Mouse (Mus musculus): ENCODE results near the gene Bri3bp.
A peak's percentile ranks its signal among the peaks of the same experiment; 100 is the strongest.

Gene Bri3bp

GRCm38 (mm10) chr5:125456100-125456499 lies 14.7 kb downstream of the Bri3bp start:
- DNase-seq (ENCODE audit: low spot score), result no peak

DNA sequence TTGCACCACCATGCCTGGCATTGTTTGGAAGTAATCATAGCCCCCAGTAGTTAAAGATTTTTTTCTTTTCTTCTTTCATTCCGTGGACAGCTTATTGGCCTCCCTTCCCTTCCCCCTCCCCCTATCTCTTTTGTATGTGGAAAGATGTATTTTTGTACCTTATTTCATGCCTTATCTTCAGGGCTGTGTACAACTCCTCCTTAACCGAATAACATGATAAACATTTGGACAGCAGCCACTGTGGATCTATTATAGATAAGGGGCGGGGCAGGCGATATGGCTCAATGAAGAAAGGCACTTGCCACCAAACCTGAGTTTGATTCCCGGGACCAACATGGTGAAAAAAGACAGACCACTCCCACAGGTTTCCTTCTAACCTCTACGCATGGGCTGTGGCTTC lies 16.2 kb downstream of the Bri3bp start:
- no peak for DNase-seq (ENCODE audit: low spot score)

DNA sequence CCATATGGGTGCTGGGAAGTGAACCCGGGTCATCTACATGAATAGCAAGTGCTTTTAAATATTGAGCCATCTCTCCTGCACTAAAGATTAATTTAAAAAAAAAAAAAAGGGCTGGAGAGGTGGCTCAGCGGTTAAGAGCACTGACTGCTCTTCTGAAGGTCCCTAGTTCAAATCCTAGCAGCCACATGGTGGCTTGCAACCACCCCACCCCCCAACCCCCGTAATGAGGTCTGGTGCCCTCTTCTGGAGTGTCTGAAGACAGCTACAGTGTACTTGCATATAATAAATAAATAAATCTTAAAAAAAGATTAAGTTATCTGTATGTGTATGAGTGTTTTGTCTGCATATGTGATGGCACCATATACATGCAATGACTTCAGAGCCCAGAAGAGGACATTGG lies 19.2 kb downstream of the Bri3bp start:
- no peak for DNase-seq (ENCODE audit: low spot score)

DNA sequence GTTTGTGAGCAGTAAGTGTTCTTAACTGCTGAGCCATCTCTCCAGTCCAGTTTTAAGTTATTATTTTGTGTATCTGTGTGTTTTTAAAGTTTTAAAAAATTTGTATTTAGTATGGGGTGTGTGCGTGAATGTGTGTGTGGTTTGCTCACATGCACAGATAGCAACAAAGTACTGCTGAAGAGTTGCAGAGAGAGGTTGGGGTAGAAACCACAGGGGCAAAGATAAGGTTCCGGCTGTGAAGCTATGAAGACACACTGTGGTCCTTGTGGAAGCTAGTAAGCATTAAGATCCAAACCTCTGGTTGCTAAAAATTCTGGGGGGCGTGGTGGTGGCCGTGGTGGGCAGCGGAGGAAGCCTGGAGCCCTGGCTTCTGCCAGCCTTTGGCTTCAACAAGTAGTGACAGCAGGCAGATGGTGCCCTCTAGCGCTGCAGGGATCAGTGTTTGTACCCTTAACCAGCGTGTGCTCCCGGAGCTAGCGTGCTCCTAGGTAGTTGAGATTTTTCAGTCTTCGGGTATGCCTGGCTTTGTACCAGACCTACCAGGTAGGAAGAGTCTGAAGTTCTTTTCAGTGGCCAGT lies 20.6 kb downstream of the Bri3bp start:
- DNase-seq (ENCODE audit: low spot score), result peak; percentile 22

DNA sequence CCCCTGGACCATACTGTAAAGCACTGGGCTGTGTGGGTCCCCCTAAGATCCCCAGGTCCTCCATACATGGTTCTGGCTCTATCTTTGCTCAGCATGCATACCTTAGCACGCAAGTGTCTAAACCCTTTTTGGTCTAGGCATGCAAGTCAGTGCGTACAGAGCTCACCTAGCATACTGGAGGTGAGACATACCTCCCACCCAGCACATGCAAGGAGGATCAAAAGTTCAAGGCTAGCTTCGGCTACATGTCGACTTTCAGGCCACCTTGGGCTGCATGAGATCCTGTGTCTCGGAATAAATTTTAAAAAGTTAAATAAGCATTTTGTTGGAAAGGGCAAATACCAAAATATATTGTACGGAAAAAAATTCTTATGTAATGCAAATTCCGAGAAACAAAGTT lies 23.8 kb downstream of the Bri3bp start:
- DNase-seq (ENCODE audit: low spot score), result peak; percentile 10

DNA sequence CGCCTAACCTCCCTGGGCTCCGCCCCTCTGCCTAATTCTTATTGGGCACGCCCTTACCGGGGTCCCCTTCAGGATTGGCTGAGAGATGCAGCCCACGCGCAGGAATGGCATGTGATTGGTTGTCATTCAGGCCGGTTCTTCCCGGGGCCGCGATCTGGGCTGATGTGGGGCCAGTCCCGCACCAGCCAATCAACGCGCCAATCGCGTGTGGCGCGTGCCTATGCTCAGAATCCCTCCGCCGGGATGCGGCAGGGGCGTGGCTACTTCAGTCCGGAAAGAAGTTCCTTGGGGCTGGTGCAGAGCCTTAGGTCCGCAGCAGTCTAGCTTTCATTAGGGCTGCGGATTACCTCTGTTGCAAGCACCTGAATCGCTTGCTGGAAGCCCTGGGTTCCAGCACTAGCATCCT lies 24.3 kb downstream of the Bri3bp start:
- DNase-seq (ENCODE audit: low spot score), result peak; percentile 97

DNA sequence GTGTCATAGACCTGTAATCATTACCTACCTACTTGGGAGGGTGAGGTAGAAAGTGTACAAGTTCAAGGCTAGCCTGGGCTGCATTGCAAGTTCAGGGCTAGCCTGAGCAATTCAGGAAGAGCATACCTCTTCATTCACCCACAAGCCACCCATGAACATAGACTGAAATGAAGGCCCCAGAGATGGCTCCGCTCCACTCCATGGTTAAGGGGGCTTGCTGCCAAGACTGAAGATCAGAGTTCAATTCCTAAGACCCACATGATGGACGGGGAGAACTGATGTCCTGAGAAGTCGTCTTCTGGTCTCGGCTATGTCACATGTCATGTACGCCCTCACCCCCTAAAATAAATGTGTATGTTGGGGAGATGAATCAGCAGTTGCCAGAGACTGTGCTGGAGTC lies 25.1 kb downstream of the Bri3bp start:
- DNase-seq (ENCODE audit: low spot score), result no peak

- DNase-seq (ENCODE audit: low spot score), result peak; percentile 41
Observed at GRCm38 (mm10) chr5:125467261-125467660, 25.9 kb downstream of the Bri3bp start.

DNA sequence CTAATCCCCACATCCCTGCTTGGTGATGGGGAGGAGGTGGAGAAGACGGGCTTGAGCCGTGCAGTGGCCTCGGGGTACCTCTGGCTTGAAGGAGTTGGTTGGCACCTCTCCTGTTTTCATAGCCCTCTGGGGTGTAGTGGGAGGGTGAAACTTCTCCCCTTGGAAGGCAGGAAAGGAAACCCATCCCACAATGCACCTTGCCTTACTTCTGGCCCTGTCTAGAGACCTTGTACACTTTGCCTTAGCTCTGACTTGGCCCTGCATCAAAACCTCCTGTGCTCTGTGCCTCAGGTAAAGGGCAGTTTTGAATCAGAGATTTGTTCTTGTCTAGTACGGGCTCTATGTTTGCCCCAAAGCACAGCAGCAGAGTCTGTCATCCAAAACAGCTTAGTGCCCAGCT lies 29.3 kb downstream of the Bri3bp start:
- no peak for DNase-seq (ENCODE audit: low spot score)

DNA sequence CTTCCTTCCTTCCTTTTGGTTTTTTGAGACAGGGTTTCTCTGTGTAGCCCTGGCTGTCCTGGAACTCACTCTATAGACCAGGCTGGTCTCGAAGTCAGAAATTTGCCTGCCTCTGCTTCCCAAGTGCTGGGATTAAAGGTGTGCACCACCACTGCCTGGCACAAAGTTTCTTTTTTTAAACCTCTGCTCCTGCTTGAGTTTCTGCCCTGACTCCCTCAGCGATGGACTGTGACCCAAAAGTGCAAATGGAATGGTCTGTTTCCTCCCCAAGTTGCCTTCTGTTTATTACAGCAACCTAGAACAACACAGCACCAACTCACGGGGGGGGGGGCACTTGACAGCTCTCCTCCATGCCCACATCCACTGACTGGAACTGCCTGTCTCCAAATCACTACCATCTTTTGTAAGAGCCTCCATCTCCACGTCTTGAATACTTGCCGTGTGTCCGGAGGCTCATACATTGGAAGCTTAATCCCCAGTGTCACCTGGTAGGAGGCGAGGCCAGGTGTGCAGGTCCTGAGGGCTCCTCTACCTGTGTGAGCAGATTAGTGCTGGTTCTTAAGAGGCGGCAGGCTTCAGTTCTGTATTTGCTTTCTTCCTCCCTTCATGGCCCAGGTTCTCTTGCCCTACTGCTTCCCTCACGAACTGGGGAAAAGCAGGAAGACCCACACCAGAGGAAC lies 31.6 kb downstream of the Bri3bp start:
- no peak for DNase-seq (ENCODE audit: low spot score)

DNA sequence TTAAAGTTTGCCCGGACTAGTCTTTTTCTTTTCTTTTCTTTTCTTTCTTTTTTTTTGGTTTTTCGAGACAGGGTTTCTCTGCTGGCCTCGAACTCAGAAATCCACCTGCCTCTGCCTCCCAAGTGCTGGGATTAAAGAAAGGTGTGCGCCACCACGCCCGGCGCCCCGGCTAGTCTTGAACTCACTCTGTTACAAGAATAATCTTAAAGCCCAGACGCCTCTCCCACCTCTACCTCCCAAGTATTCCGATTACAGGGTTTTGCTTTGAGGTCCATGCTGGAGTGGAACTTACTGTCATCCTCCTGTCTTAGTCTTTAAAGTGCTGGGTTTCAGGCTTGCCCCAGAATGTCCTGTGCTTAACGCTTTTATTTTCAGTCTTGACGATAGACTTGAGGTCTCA lies 33.7 kb downstream of the Bri3bp start:
- DNase-seq (ENCODE audit: low spot score), result peak; percentile 15

- peak; percentile 98 for DNase-seq (ENCODE audit: low spot score)
Observed at GRCm38 (mm10) chr5:125475601-125476285, 34.4 kb downstream of the Bri3bp start, which contains the start of gene Aacs. Aacs (plus strand) TSS chr5:125475814.

DNA sequence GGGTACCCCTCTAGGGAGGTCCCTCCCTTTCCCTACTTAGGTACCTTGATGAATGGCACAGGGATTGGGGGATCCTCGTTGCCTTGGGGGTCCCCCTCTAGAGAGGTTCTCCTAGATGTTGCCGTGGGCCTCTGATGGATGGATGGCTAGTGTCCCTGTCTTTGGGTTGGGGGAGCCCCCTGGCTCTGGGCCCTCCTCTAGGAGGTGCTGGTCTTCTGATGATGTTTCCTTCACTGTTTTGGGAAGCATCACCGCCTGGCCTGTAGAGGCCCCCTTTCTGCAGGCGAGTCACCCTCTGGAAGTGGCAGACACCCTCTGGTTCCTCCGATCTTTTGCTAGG lies 34.9 kb downstream of the Bri3bp start:
- peak; percentile 17 for DNase-seq (ENCODE audit: low spot score)

DNA sequence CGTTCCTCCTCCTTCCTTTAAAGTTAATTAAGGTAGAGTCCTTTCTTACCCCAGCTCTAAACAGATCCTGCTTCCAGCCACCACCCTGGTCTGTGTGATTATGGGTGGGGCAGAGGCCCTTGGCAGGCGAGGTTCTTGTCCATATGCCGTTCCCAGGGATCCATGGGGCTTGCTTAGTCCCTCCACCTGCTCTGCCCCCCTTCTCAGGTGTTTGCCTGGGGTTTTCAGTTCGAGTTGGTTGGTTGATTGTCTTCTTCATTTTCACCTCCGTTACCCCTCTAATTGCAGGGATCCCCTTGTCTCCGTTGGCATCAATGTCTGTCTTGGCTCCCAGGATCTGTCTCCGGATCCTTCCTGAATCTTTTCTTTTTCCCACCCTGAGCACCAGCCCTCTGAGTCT lies 35.4 kb downstream of the Bri3bp start:
- no peak for DNase-seq (ENCODE audit: low spot score)

- DNase-seq (ENCODE audit: low spot score), result no peak
Observed at GRCm38 (mm10) chr5:125477533-125477932, 36.2 kb downstream of the Bri3bp start.

DNA sequence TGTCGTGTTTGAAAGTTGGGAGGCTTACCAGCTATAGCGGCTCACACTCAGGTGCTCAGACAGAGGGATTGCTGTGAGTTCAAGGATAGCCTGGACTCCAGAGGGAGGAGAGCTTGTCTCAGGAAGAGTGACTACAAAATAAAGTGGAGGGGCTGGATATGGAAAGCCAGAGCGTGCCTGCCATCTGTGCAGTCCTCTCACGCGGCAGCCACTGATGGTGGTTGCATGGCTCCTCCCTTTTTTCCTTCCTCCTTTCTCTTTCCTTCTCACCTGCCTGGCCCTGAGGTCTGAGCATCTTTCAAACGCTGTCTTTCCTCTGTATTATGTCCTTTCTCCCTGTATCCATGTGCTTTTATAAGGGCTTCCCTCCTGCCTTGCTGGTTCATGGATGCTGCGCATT lies 36.7 kb downstream of the Bri3bp start:
- no peak for DNase-seq (ENCODE audit: low spot score)

DNA sequence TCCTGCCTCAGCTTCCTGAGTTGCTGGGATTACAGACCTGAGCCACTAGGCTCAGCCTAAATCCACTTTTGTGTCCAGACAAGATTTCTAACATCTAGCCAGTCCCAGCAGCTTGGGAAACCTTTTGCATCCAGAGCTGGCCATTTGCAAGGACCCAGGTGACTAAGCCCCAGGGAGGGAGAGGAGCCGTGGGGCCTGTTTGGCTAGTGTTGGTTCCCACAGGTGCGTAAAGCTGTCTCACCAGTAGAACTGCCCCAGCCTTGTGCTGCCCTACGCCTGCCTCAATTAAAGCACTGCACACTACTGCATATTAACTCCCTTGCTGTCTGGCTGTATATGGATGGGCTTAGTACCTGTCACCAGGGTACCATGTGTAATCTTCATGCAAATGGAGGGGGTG lies 38.0 kb downstream of the Bri3bp start:
- no peak for DNase-seq (ENCODE audit: low spot score)

- no peak for DNase-seq (ENCODE audit: low spot score)
Observed at GRCm38 (mm10) chr5:125480434-125481231, 39.3 kb downstream of the Bri3bp start.

DNA sequence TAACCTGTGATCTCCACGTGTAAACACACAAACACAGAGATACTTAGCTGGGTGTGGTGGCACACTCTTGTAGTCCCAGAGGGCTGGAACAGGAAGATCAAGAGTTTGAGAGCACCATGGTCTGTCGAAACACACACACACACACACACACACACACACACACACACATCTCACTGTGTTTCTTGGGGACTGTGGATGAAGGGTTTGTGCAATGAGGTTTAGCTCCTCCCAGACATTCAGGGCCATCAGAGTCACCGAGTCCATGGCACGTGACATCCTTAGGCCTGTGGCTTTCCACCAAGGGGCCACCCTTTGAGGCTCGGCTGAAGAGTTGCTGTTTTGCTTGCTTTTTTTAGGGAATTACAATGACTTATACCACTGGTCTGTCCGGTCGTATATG lies 41.1 kb downstream of the Bri3bp start:
- DNase-seq (ENCODE audit: low spot score), result no peak

GRCm38 (mm10) chr5:125483712-125484611 lies 42.6 kb downstream of the Bri3bp start:
- no peak for DNase-seq (ENCODE audit: low spot score)

- no peak for DNase-seq (ENCODE audit: low spot score)
Observed at GRCm38 (mm10) chr5:125485031-125485778, 43.8 kb downstream of the Bri3bp start.

Data from yolk sac, embryonic 10.5 days (tissue).